In the genomic region with DNA sequence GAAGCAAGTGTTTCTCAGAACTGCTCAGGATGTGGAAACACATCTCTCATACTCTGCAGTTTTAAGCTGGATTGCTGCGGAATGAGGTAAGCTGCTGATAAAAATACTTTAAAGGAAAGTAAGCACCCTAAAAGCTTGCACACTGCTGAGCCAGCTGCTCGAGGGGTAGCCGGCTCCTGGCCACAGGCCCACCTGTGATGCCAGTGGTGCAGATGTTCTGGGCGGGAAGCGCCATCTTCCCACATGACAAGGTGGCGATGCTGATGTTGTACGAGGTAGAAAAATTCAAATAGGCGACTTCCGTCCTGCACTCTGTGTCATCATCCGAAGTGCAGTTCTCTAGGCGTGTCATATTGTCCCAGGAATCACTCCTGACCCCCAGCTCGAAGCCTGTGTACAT, we compare ENCODE assay signal across 34 mouse cellular contexts. TPM values are rescaled to one million over a fixed set of nuclear protein-coding genes. Genes with fewer than 3 reads are reported as not detected.
A peak's percentile ranks its signal among the peaks of the same experiment; 100 is the strongest.
DNase-seq lines count a peak whose midpoint lies in the region; ATAC-seq and TF ChIP-seq lines count a peak whose summit lies in the region.
"Had no signal": no experiment of that assay in that cellular context is flagged by ENCODE, and none has a peak within 500 bp of the region (broad histone marks: within the 10 kb centered on the region; RNA-seq: fewer than 3 reads in every experiment).

No protein-coding gene starts in this region.

- peaks cover 9% of the 10 kb centered on the region; the same call in 1 of the 2 replicates for H3K36me3 ChIP-seq in heart, postnatal 0 days (replicated peaks; ENCODE audit: control insufficient read depth, insufficient read depth, low read length)
- H3K36me3 ChIP-seq in heart, embryonic 12.5 days: peaks cover 19% of the 10 kb centered on the region
- no peaks in the 10 kb centered on the region for H3K36me3 ChIP-seq in hindbrain, embryonic 11.5 days (ENCODE audit: control insufficient read depth, insufficient read depth, low read length)
- H3K36me3 ChIP-seq: heart, embryonic 15.5 days had no signal

- H3K4me1 ChIP-seq in heart, postnatal 0 days (ENCODE audit: control insufficient read depth, insufficient read depth): no peaks in the 10 kb centered on the region
- 0 out of 2 replicates have a peak, but pooled peaks cover 4% of the 10 kb centered on the region for H3K4me1 ChIP-seq in heart, embryonic 12.5 days (replicated peaks)
- H3K4me1 ChIP-seq in hindbrain, embryonic 11.5 days (replicated peaks; ENCODE audit: control insufficient read depth, insufficient read depth, low read length): no peaks in the 10 kb centered on the region
- H3K4me1 ChIP-seq: embryonic facial prominence, embryonic 12.5 days; embryonic facial prominence, embryonic 15.5 days; heart, embryonic 15.5 days; hindbrain, embryonic 13.5 days; intestine, embryonic 15.5 days had no signal

- H3K4me2 ChIP-seq in heart, postnatal 0 days (ENCODE audit: low read depth, low read length): no peak overlapping the region
- H3K4me2 ChIP-seq in heart, embryonic 12.5 days: no peak overlapping the region
- H3K4me2 ChIP-seq in hindbrain, embryonic 11.5 days (replicated peaks; ENCODE audit: low read depth, low read length): no peak overlapping the region
- H3K4me2 ChIP-seq: embryonic facial prominence, embryonic 12.5 days; embryonic facial prominence, embryonic 15.5 days; heart, embryonic 11.5 days; heart, embryonic 15.5 days; hindbrain, embryonic 13.5 days; intestine, embryonic 15.5 days had no signal

- no peak overlapping the region for H3K27ac ChIP-seq in heart, postnatal 0 days (ENCODE audit: low read depth)
- no peak overlapping the region for H3K27ac ChIP-seq in heart, embryonic 12.5 days (ENCODE audit: poor library complexity, severe bottlenecking)
- H3K27ac ChIP-seq in hindbrain, embryonic 11.5 days (ENCODE audit: low read depth, low read length): no peak overlapping the region
- H3K27ac ChIP-seq: embryonic facial prominence, embryonic 12.5 days; embryonic facial prominence, embryonic 15.5 days; heart, adult 2 months; heart, embryonic 15.5 days; hindbrain, embryonic 13.5 days; intestine, embryonic 15.5 days had no signal

- H3K9me3 ChIP-seq in heart, postnatal 0 days (replicated peaks; ENCODE audit: control insufficient read depth, low read length): no peaks in the 10 kb centered on the region
- H3K9me3 ChIP-seq in heart, embryonic 12.5 days (replicated peaks): no peaks in the 10 kb centered on the region
- H3K9me3 ChIP-seq in hindbrain, embryonic 11.5 days (ENCODE audit: control insufficient read depth, low read length): no peaks in the 10 kb centered on the region
- H3K9me3 ChIP-seq: embryonic facial prominence, embryonic 12.5 days; embryonic facial prominence, embryonic 15.5 days; heart, embryonic 15.5 days; hindbrain, embryonic 13.5 days; intestine, embryonic 15.5 days had no signal

- no peak overlapping the region for H3K9ac ChIP-seq in heart, postnatal 0 days (replicated peaks; ENCODE audit: low read depth, low read length)
- H3K9ac ChIP-seq in heart, embryonic 12.5 days: no peak overlapping the region
- no peak overlapping the region for H3K9ac ChIP-seq in hindbrain, embryonic 11.5 days (ENCODE audit: low read depth, low read length)
- H3K9ac ChIP-seq: embryonic facial prominence, embryonic 12.5 days; embryonic facial prominence, embryonic 15.5 days; forebrain, postnatal 0 days; heart, embryonic 15.5 days; hindbrain, embryonic 13.5 days; intestine, embryonic 15.5 days had no signal

- no peak for TF ChIP-seq CTCF in heart, postnatal 0 days (IDR thresholded peaks at IDR 0.05; ENCODE audit: low read depth)

- ATAC-seq in heart, postnatal 0 days (ENCODE audit: insufficient read depth, low read depth): 0 out of 2 replicates have a peak, but pooled peaks have one; percentile 8
- no peak for ATAC-seq in heart, embryonic 12.5 days (ENCODE audit: insufficient number of reproducible peaks, low FRiP score)
- ATAC-seq in hindbrain, embryonic 11.5 days (ENCODE audit: low FRiP score): no peak
- ATAC-seq: CD4-positive, CD25-positive, alpha-beta regulatory T cell, adult 4 months; forebrain, embryonic 14.5 days; forebrain, postnatal 0 days; hindbrain, embryonic 16.5 days; intestine, embryonic 15.5 days had no signal

- WGBS in heart, postnatal 0 days: 75% methylated on average over 12 of the region's 12 CpGs
- 83% methylated on average over 12 of the region's 12 CpGs for WGBS in heart, embryonic 12.5 days
- WGBS in hindbrain, embryonic 11.5 days: 91% methylated on average over 12 of the region's 12 CpGs

- TF ChIP-seq EP300 in heart, postnatal 0 days (IDR thresholded peaks at IDR 0.05; ENCODE audit: low read depth): no peak

- DNase-seq in heart, postnatal 0 days (ENCODE audit: low spot score): no peak
- DNase-seq in thymus, postnatal 0 days (ENCODE audit: low spot score): peak; percentile 73
- DNase-seq in thymus, postnatal 25 days: peak; percentile 55
- no peak for DNase-seq in hindbrain, embryonic 11.5 days (ENCODE audit: low spot score)
- no peak for DNase-seq in ovary, postnatal 36 days (ENCODE audit: low spot score)
- DNase-seq in spleen, postnatal 4 days (ENCODE audit: low spot score in 2 of 2): no peak
- DNase-seq: adrenal gland, adult 2 months; adrenal gland, postnatal 14 days; cerebellum, adult 11-12 months; cerebellum, adult 9-10 months; cerebellum, postnatal 25 days; forebrain, postnatal 0 days; gastrocnemius, postnatal 10 days; gastrocnemius, postnatal 36 days; heart, adult 2 months had no signal

- no peak overlapping the region for H3K4me3 ChIP-seq in heart, postnatal 0 days (ENCODE audit: low read depth, low read length)
- H3K4me3 ChIP-seq in heart, embryonic 12.5 days: no peak overlapping the region
- no peak overlapping the region for H3K4me3 ChIP-seq in hindbrain, embryonic 11.5 days (ENCODE audit: low read depth, low read length)
- H3K4me3 ChIP-seq: embryonic facial prominence, embryonic 12.5 days; embryonic facial prominence, embryonic 15.5 days; heart, adult 2 months; heart, embryonic 15.5 days; hindbrain, embryonic 13.5 days; intestine, embryonic 15.5 days had no signal

- H3K27me3 ChIP-seq in heart, postnatal 0 days (ENCODE audit: control insufficient read depth, insufficient read depth, low read length): no peaks in the 10 kb centered on the region
- H3K27me3 ChIP-seq in heart, embryonic 12.5 days (replicated peaks): no peaks in the 10 kb centered on the region
- H3K27me3 ChIP-seq in hindbrain, embryonic 11.5 days (ENCODE audit: control insufficient read depth, insufficient read depth, low read length): no peaks in the 10 kb centered on the region
- H3K27me3 ChIP-seq: embryonic facial prominence, embryonic 12.5 days; embryonic facial prominence, embryonic 15.5 days; heart, embryonic 15.5 days; hindbrain, embryonic 13.5 days; intestine, embryonic 15.5 days had no signal

RNA-seq across cellular contexts. Expression of gene Olfr1274-ps, which starts 59.5 kb away (rescaled TPM):
- not detected in 2 replicates for total RNA-seq in heart, postnatal 0 days (2014; rRNA removed; ENCODE audit: low replicate concordance)
- polyA plus RNA-seq in heart, postnatal 0 days (2015; fragmentation: Nextera tagmentation; extraction: Ambion mirVana): 0.07 TPM in 1 of 2 replicates, not detected in the other
- polyA plus RNA-seq in heart, embryonic 12.5 days (2016; fragmentation: Nextera tagmentation; extraction: Ambion mirVana): not detected in 2 replicates
- polyA plus RNA-seq in thymus, postnatal 0 days (2015; fragmentation: Nextera tagmentation; extraction: Ambion mirVana): not detected in 2 replicates
- 0.14 TPM in 1 of 2 replicates, not detected in the other for polyA plus RNA-seq in hindbrain, embryonic 11.5 days (2014; fragmentation: Nextera tagmentation; extraction: Ambion mirVana)
- total RNA-seq: adrenal gland, adult 2 months; adrenal gland, postnatal 14 days; adrenal gland, postnatal 4 days; common myeloid progenitor, adult 5-6 weeks; forebrain, postnatal 0 days; gastrocnemius, adult 18-20 months; gastrocnemius, postnatal 10 days; gastrocnemius, postnatal 36 days; granulocyte monocyte progenitor cell, adult 5-6 weeks; heart, adult 2 months; heart, postnatal 25 days; hematopoietic stem cell, adult 5-6 weeks; MEL had no signal
- polyA plus RNA-seq: adrenal gland, adult 2 months; C2C12; CD4-positive, CD25-positive, alpha-beta regulatory T cell, adult 4 months; embryonic facial prominence, embryonic 12.5 days; forebrain, embryonic 11.5 days; forebrain, embryonic 14.5 days; forebrain, postnatal 0 days; heart, adult 2 months; heart, embryonic 11.5 days; heart, embryonic 15.5 days; hindbrain, embryonic 13.5 days; hindbrain, embryonic 16.5 days; intestine, embryonic 15.5 days had no signal

Comparison
In these comparisons a context has a peak if more than half of its experiments do, and no peak if none do; other contexts are left out.
1. DNase-seq: peak in thymus, postnatal 0 days (single experiment) and thymus, postnatal 25 days (single experiment); none in heart, postnatal 0 days (single experiment), hindbrain, embryonic 11.5 days (single experiment), ovary, postnatal 36 days (single experiment) and spleen, postnatal 4 days (0 of 2).